In the genomic region with DNA sequence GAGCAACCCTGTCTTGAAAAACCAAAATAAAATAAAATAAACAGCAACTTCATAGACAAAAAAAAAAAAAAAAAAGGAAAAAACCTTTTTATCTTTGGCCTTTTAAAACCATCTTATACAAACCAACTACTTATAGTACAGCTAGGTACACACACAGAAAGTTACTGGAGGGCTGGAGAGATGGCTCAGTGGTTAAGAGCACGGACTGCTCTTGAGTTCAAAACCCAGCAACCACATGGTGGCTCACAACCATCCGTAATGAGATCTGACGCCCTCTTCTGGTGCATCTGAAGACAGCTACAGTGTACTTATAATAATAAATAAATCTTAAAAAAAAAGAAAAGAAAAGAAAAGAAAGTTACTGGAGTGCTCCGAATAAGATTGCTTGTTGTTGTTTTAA, we compare ENCODE assay signal across 5 mouse cellular contexts. TPM values are rescaled to one million over a fixed set of nuclear protein-coding genes. Genes with fewer than 3 reads are reported as not detected.
DNase-seq lines count a peak whose midpoint lies in the region; ATAC-seq and TF ChIP-seq lines count a peak whose summit lies in the region.
"Not testable (repeated sequence)": the region's sequence is repeated elsewhere in the genome, so short reads cannot be mapped to it uniquely, and the experiment has no call there.

No protein-coding gene starts in this region.

- H3K36me3 ChIP-seq in E14TG2a.4 (ENCODE audit: insufficient read depth, low read length) = peaks cover 46% of the 10 kb centered on the region
- H3K36me3 ChIP-seq in kidney, postnatal 0 days (ENCODE audit: insufficient read depth, low read length) = peaks cover 18% of the 10 kb centered on the region; the same call in 1 of the 2 replicates
- peaks cover 17% of the 10 kb centered on the region for H3K36me3 ChIP-seq in liver, embryonic 14.5 days (replicated peaks; ENCODE audit: control insufficient read depth, insufficient read depth, low read depth)

- WGBS in kidney, postnatal 0 days = 65% methylated on average over 4 of the region's 4 CpGs
- 47% methylated on average over 4 of the region's 4 CpGs for WGBS in liver, embryonic 14.5 days (ENCODE audit: insufficient replicate concordance)

- H3K4me1 ChIP-seq in E14TG2a.4 (replicated peaks; ENCODE audit: low read depth, low read length) = peaks cover 41% of the 10 kb centered on the region
- not testable (repeated sequence) for H3K4me1 ChIP-seq in kidney, postnatal 0 days (replicated peaks; ENCODE audit: insufficient read depth, low read length); liver, embryonic 14.5 days (replicated peaks; ENCODE audit: control insufficient read depth in 2 of 2, insufficient read depth in 2 of 2, low read length in 1 of 2)

- H3K27ac ChIP-seq in kidney, postnatal 0 days; liver, embryonic 14.5 days: not testable (repeated sequence)

- in situ Hi-C loops in Patski (cut with MboI; ENCODE audit: low pct_unique_long_range_greater_than_20kb) = not testable (repeated sequence)

- CTCF ChIA-PET in Patski (lab: Charles Lee) = interaction anchor here (1.4 to 1.6 kb wide), 2 partner anchors 9 to 10 kb away, joined by 4 to 7 read pairs; no protein-coding TSS in a partner anchor

- not testable (repeated sequence) for H3K27me3 ChIP-seq in E14TG2a.4 (ENCODE audit: insufficient read depth, low read length); Patski; kidney, postnatal 0 days (ENCODE audit: insufficient read depth, low read length); liver, embryonic 14.5 days (ENCODE audit: control insufficient read depth, insufficient read depth, low read length)

- not testable (repeated sequence) for H3K4me2 ChIP-seq in kidney, postnatal 0 days (ENCODE audit: low read length); liver, embryonic 14.5 days (ENCODE audit: low read depth)

- TF ChIP-seq CTCF in E14TG2a.4 (conservative IDR thresholded peaks at IDR 0.05; ENCODE audit: low read length) = peak; percentile 23
- TF ChIP-seq CTCF in Patski (IDR thresholded peaks at IDR 0.05) = peak; percentile 59
- TF ChIP-seq CTCF in kidney, postnatal 0 days (IDR thresholded peaks at IDR 0.05; ENCODE audit: low read depth) = peak; percentile 33
- peak; percentile 21; the same call in 1 of the 2 replicates for TF ChIP-seq CTCF in liver, embryonic 14.5 days (IDR thresholded peaks at IDR 0.05; ENCODE audit: low read depth)

- not testable (repeated sequence) for H3K9me3 ChIP-seq in E14TG2a.4 (ENCODE audit: low read length); kidney, postnatal 0 days (replicated peaks; ENCODE audit: low read length); liver, embryonic 14.5 days (ENCODE audit: control insufficient read depth, low read length)

- TF ChIP-seq EP300 in liver, embryonic 14.5 days (IDR thresholded peaks at IDR 0.05; ENCODE audit: low read depth) = not testable (repeated sequence)

- not testable (repeated sequence) for ATAC-seq in Patski; kidney, postnatal 0 days (replicated peaks; ENCODE audit: low FRiP score, low read depth); liver, embryonic 14.5 days (ENCODE audit: insufficient read depth)

- H3K4me3 ChIP-seq in E14TG2a.4 (replicated peaks; ENCODE audit: low read length); kidney, postnatal 0 days (replicated peaks; ENCODE audit: low read depth, low read length); liver, embryonic 14.5 days (ENCODE audit: insufficient read depth in 1 of 2, low read depth in 2 of 2, low read length in 2 of 2): not testable (repeated sequence)

- DNase-seq in Patski (ENCODE audit: low read depth, low spot score); kidney, postnatal 0 days (ENCODE audit: low spot score); liver, embryonic 14.5 days (ENCODE audit: low read depth in 3 of 3, low spot score in 3 of 3): not testable (repeated sequence)
- peak; percentile 53 for DNase-seq in heart, adult 11 months

- H3K9ac ChIP-seq in kidney, postnatal 0 days (ENCODE audit: low read depth, low read length); liver, embryonic 14.5 days (replicated peaks): not testable (repeated sequence)

- POLR2A ChIA-PET in Patski (lab: Charles Lee) = interaction anchor here (0.6 kb wide), 2 partner anchors 11 to 1707 kb away, joined by 3 to 4 read pairs; no protein-coding TSS in a partner anchor

RNA-seq across cellular contexts. Expression of a gene that starts 5.5 kb away (rescaled TPM):
- 0.85 TPM for polyA plus RNA-seq in Patski (2021)
- 0.76 and 0.88 TPM in 2 replicates for polyA plus RNA-seq in kidney, postnatal 0 days (2015; fragmentation: Nextera tagmentation; extraction: Ambion mirVana)
- polyA plus RNA-seq in liver, embryonic 14.5 days (2012; rRNA removed) = 0.25 and 0.48 TPM in 2 replicates
- 0.85 and 1.00 TPM in 2 replicates for polyA plus RNA-seq in liver, embryonic 14.5 days (2014; fragmentation: Nextera tagmentation; extraction: Ambion mirVana)

RNA-seq across cellular contexts. Expression of a gene that starts 6.7 kb away (rescaled TPM):
- polyA plus RNA-seq in Patski (2021) = 652 TPM
- 1,354 and 1,434 TPM in 2 replicates for polyA plus RNA-seq in kidney, postnatal 0 days (2015; fragmentation: Nextera tagmentation; extraction: Ambion mirVana)
- polyA plus RNA-seq in liver, embryonic 14.5 days (2012; rRNA removed) = 53.0 and 150 TPM in 2 replicates
- polyA plus RNA-seq in liver, embryonic 14.5 days (2014; fragmentation: Nextera tagmentation; extraction: Ambion mirVana) = 493 and 495 TPM in 2 replicates

RNA-seq across cellular contexts. Expression of a gene that starts 12.9 kb away (rescaled TPM):
- 65.0 TPM for polyA plus RNA-seq in Patski (2021)
- 26.5 and 26.6 TPM in 2 replicates for polyA plus RNA-seq in kidney, postnatal 0 days (2015; fragmentation: Nextera tagmentation; extraction: Ambion mirVana)
- 7.3 and 12.9 TPM in 2 replicates for polyA plus RNA-seq in liver, embryonic 14.5 days (2012; rRNA removed)
- 13.3 and 17.3 TPM in 2 replicates for polyA plus RNA-seq in liver, embryonic 14.5 days (2014; fragmentation: Nextera tagmentation; extraction: Ambion mirVana)
